Mouse (Mus musculus) neural tube, embryonic 12.5 days (tissue): ENCODE measurements around the gene Dnajb12. TPM values are rescaled to one million over a fixed set of nuclear protein-coding genes. Genes with fewer than 3 reads are reported as not detected.
"Not testable (repeated sequence)": the region's sequence is repeated elsewhere in the genome, so short reads cannot be mapped to it uniquely, and the experiment has no call there.

Source experiments
- ATAC-seq: fragments of 200-750 bp; cut with Nextera tagmentation; 2 replicates; pipeline ENCODE4 v1.8.0; 2017; ENCODE audit warnings: low read depth, mild to moderate bottlenecking, moderate TSS enrichment, moderate library complexity; ENCODE audit not compliant: low FRiP score
- H3K27ac ChIP-seq: fragments of 300-500 bp; sonication (generic); 2 replicates; pipeline ENCODE4 v1.5.1; 2016
- H3K27me3 ChIP-seq: fragments of 300-500 bp; sonication (generic); replicated peaks from 2 replicates; pipeline ENCODE4 v1.6.1; 2016; ENCODE audit warnings: mild to moderate bottlenecking
- H3K36me3 ChIP-seq: fragments of 300-500 bp; sonication (generic); 2 replicates; pipeline ENCODE4 v1.6.1; 2016; ENCODE audit warnings: mild to moderate bottlenecking
- H3K4me1 ChIP-seq: fragments of 300-500 bp; sonication (generic); 2 replicates; pipeline ENCODE4 v1.6.1; 2016
- H3K4me2 ChIP-seq: fragments of 300-500 bp; sonication (generic); replicated peaks from 2 replicates; pipeline ENCODE4 v1.6.1; 2016; ENCODE audit warnings: mild to moderate bottlenecking
- H3K4me3 ChIP-seq: fragments of 300-500 bp; sonication (generic); 2 replicates; pipeline ENCODE4 v1.5.1; 2016
- H3K9ac ChIP-seq: fragments of 300-500 bp; sonication (generic); 2 replicates; pipeline ENCODE4 v1.6.1; 2016; ENCODE audit warnings: mild to moderate bottlenecking
- H3K9me3 ChIP-seq: fragments of 300-500 bp; sonication (generic); 2 replicates; pipeline ENCODE4 v1.6.1; 2016; ENCODE audit warnings: mild to moderate bottlenecking
- WGBS: fragments of 180-500 bp; shearing (Covaris S2); methylation state at CpG from one replicate; pipeline ENCODE4 v1.1.7; 2016; 5-methylcytosine and 5-hydroxymethylcytosine counted together
- polyA plus RNA-seq: library from polyadenylated mRNA; unstranded; fragments of >200 nt; fragmentation: Nextera tagmentation; extraction: Ambion mirVana; gene quantifications from 2 replicates; pipeline ENCODE4 v1.2.1, GENCODE M21; 2016

Gene Dnajb12
- polyA plus RNA-seq, 1 experiment from 2014 or later: 23.6 TPM

- 0 out of 2 replicates have a peak, but pooled peaks cover 4% of the 10 kb centered on the region for H3K4me1 ChIP-seq
- WGBS: 89% methylated on average over 7 of the region's 7 CpGs
- ATAC-seq: no peak
- no peaks in the 10 kb centered on the region for H3K27me3 ChIP-seq
- no peak overlapping the region for H3K27ac ChIP-seq
- H3K4me2 ChIP-seq: no peak overlapping the region
- H3K36me3 ChIP-seq: no peaks in the 10 kb centered on the region
- no peak overlapping the region for H3K4me3 ChIP-seq
- no peak overlapping the region for H3K9ac ChIP-seq
- no peaks in the 10 kb centered on the region for H3K9me3 ChIP-seq
Observed at GRCm38 (mm10) chr10:59849371-59849770, 30.0 kb upstream of the Dnajb12 start.

GRCm38 (mm10) chr10:59857157-59857556 lies 22.2 kb upstream of the Dnajb12 start:
- Histone ChIP-seq H3K36me3 (no peaks in the 10 kb centered on the region), H3K27me3 (no peaks in the 10 kb centered on the region), H3K4me1 (no peaks in the 10 kb centered on the region), H3K9ac (no peak overlapping the region), H3K9me3 (no peaks in the 10 kb centered on the region), H3K4me3 (no peak overlapping the region), H3K4me2 (no peak overlapping the region), H3K27ac (no peak overlapping the region)
- 70% methylated on average over 5 of the region's 5 CpGs for WGBS
- ATAC-seq: no peak

DNA sequence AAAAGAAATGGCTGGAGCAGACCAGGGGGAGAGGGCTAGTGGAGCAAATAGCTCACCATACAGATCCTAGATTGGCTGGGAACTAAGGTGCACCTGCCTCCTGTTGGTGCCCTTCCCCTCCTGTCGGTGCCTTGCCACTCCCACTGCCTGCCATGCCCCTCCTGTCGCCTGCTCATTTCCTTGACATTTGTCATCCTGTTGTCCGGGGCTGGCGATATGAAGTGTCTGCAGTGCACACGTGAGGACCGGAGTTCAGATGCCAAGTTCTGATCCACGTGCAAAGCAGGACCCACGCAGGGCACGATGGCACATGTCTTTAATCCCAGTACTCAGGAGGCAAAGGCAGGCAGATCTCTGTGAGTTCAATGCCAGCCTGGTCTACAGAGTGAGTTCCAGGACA lies 18.7 kb upstream of the Dnajb12 start:
- H3K4me1 ChIP-seq: peaks cover 7% of the 10 kb centered on the region; the same call in 1 of the 2 replicates
- no peak overlapping the region for H3K27ac ChIP-seq
- no peak overlapping the region for H3K9ac ChIP-seq
- no peak for ATAC-seq
- H3K9me3 ChIP-seq: no peaks in the 10 kb centered on the region
- no peak overlapping the region for H3K4me2 ChIP-seq
- no peak overlapping the region for H3K4me3 ChIP-seq
- H3K36me3 ChIP-seq: no peaks in the 10 kb centered on the region
- WGBS: 81% methylated on average over 9 of the region's 9 CpGs
- no peaks in the 10 kb centered on the region for H3K27me3 ChIP-seq

DNA sequence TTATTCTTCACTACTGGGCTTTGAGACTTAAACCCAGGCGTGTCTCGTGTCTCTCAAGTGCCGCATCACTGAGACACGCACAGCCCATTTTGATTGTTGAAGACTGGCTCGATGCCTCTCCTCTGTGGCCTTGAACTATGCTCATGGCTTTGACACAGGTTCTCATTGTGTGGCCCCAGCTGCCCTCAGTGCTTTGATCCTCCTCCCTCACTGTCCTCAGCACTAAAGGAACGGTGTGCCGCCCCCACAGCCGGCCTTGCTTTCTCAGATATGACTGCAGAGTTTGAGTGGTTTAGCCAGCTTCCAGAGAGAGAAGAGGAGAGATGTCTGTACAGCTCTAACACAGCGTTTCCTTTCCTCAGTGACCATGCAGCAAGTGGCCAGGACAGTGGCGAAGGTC lies 18.2 kb upstream of the Dnajb12 start:
- WGBS: 85% methylated on average over 10 of the region's 10 CpGs
- Histone ChIP-seq H3K27ac (no peak overlapping the region), H3K27me3 (no peaks in the 10 kb centered on the region), H3K4me3 (no peak overlapping the region), H3K4me1 (peaks cover 7% of the 10 kb centered on the region; the same call in 1 of the 2 replicates), H3K9ac (no peak overlapping the region), H3K9me3 (no peaks in the 10 kb centered on the region), H3K36me3 (no peaks in the 10 kb centered on the region), H3K4me2 (no peak overlapping the region)
- ATAC-seq: no peak

DNA sequence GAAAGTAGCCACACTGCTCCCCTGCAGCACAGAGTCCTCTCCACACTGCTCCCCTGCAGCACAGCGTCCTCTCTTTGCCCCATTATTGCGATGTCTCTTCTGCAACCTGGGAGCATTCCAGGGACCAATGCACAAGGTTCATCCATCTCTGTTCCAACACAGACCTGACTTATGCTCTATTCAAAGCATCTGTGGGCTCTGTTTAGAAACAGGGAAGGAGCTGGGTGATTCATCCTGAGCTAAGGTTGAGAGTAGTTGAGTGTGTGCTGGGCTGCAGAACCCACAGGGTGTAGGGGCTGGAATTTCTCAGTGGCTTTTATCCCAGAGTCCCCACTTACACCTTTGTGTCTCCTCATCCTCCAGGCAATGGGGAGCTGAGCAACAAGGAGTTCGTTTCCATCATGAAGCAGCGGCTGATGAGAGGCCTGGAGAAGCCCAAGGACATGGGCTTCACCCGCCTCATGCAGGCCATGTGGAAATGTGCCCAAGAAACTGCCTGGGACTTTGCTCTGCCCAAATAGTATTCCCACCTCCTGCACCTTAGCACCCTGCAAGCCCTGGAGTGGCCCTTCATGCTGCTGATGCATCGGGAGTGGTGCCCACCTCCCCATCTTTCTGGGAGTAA lies 16.4 kb upstream of the Dnajb12 start:
- WGBS: 86% methylated on average over 6 of the region's 6 CpGs
- no peak for ATAC-seq
- H3K9me3 ChIP-seq: no peaks in the 10 kb centered on the region

GRCm38 (mm10) chr10:59863620-59864019 lies 15.7 kb upstream of the Dnajb12 start:
- no peak overlapping the region for H3K9ac ChIP-seq
- H3K4me3 ChIP-seq: no peak overlapping the region
- H3K27me3 ChIP-seq: no peaks in the 10 kb centered on the region
- peaks cover 7% of the 10 kb centered on the region; the same call in 1 of the 2 replicates for H3K4me1 ChIP-seq
- ATAC-seq: no peak
- H3K4me2 ChIP-seq: no peak overlapping the region
- 39% methylated on average over 4 of the region's 4 CpGs for WGBS
- H3K36me3 ChIP-seq: no peaks in the 10 kb centered on the region
- H3K27ac ChIP-seq: no peak overlapping the region
- H3K9me3 ChIP-seq: no peaks in the 10 kb centered on the region

More for the DNA sequence above, 16.4 kb upstream of the Dnajb12 start:
- peaks cover 7% of the 10 kb centered on the region; the same call in 1 of the 2 replicates for H3K4me1 ChIP-seq
- no peaks in the 10 kb centered on the region for H3K27me3 ChIP-seq
- no peak overlapping the region for H3K4me3 ChIP-seq
- no peak overlapping the region for H3K27ac ChIP-seq
- no peak overlapping the region for H3K9ac ChIP-seq
- H3K4me2 ChIP-seq: no peak overlapping the region
- no peaks in the 10 kb centered on the region for H3K36me3 ChIP-seq

- 66% methylated on average over 19 of the region's 19 CpGs for WGBS
- H3K4me3 ChIP-seq: no peak overlapping the region
- 0 out of 2 replicates have a peak, but pooled peaks have one; percentile 27 for ATAC-seq
- peaks cover 7% of the 10 kb centered on the region; the same call in 1 of the 2 replicates for H3K4me1 ChIP-seq
- H3K27ac ChIP-seq: no peak overlapping the region
- no peaks in the 10 kb centered on the region for H3K9me3 ChIP-seq
- H3K27me3 ChIP-seq: no peaks in the 10 kb centered on the region
- no peak overlapping the region for H3K4me2 ChIP-seq
- no peaks in the 10 kb centered on the region for H3K36me3 ChIP-seq
- H3K9ac ChIP-seq: no peak overlapping the region
Observed at GRCm38 (mm10) chr10:59864232-59864875, 15.0 kb upstream of the Dnajb12 start.

GRCm38 (mm10) chr10:59864884-59865726 lies 14.3 kb upstream of the Dnajb12 start:
- peaks cover 7% of the 10 kb centered on the region; the same call in 1 of the 2 replicates for H3K4me1 ChIP-seq
- ATAC-seq: peak; percentile 66
- no peak overlapping the region for H3K4me2 ChIP-seq
- WGBS: 36% methylated on average over 13 of the region's 13 CpGs
- H3K27me3 ChIP-seq: no peaks in the 10 kb centered on the region
- H3K9me3 ChIP-seq: no peaks in the 10 kb centered on the region
- no peak overlapping the region for H3K27ac ChIP-seq
- H3K4me3 ChIP-seq: no peak overlapping the region
- no peaks in the 10 kb centered on the region for H3K36me3 ChIP-seq
- no peak overlapping the region for H3K9ac ChIP-seq

DNA sequence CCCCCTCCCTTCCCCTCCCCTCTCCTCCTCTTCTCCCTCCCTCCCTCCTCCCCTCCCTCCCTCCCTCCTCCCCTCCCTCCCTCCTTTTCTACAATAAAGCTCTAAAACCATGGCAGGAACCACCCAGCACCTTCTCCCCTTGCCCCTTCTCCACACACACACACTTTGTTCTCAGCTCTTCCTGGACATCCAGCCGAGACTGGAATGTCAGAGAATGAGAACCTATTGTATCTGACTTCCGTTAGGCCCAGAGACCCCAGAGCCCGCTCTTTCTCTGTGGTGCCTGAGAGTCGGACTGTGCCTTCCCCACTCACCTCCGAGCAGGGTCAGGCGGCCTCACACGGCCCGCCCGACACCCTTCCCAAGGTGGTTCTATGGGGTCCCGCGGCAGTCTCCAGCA lies 11.1 kb upstream of the Dnajb12 start:
- no peaks in the 10 kb centered on the region for H3K36me3 ChIP-seq
- H3K27ac ChIP-seq: no peak overlapping the region
- no peak overlapping the region for H3K9ac ChIP-seq
- WGBS: 46% methylated on average over 11 of the region's 11 CpGs
- H3K4me1 ChIP-seq: peaks cover 6% of the 10 kb centered on the region; the same call in 1 of the 2 replicates
- no peak overlapping the region for H3K4me3 ChIP-seq
- H3K9me3 ChIP-seq: no peaks in the 10 kb centered on the region
- H3K27me3 ChIP-seq: no peaks in the 10 kb centered on the region
- ATAC-seq: no peak
- no peak overlapping the region for H3K4me2 ChIP-seq

GRCm38 (mm10) chr10:59870038-59870437 lies 9.3 kb upstream of the Dnajb12 start:
- ATAC-seq: no peak
- Histone ChIP-seq H3K4me3 (no peak overlapping the region), H3K27ac (no peak overlapping the region), H3K4me2 (no peak overlapping the region), H3K36me3 (no peaks in the 10 kb centered on the region), H3K4me1 (no peaks in the 10 kb centered on the region), H3K9ac (no peak overlapping the region), H3K27me3 (no peaks in the 10 kb centered on the region), H3K9me3 (no peaks in the 10 kb centered on the region)
- WGBS: 84% methylated on average over 6 of the region's 6 CpGs

DNA sequence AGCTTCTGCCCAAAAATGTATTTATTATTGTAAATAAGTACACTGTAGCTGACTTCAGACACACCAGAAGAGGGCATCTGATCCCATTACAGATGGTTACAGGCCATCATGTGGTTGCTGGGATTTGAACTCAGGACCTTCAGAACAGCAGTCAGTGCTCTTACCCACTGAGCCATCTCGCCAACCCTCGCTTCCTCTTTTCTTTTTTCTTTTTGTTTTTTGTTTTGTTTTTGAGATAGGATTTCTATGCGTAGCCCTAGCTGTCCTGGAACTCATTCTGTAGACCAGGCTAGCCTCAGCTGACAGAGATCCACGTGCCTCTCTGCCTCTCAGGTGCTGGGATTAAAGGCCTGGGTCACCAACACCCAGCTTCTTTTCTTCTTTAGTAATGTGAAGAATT lies 6.7 kb upstream of the Dnajb12 start:
- not testable (repeated sequence) for H3K27ac ChIP-seq, H3K9me3 ChIP-seq, H3K9ac ChIP-seq, H3K4me1 ChIP-seq, ATAC-seq, H3K4me2 ChIP-seq, H3K4me3 ChIP-seq, H3K27me3 ChIP-seq, H3K36me3 ChIP-seq
- 91% methylated on average over 4 of the region's 4 CpGs for WGBS

- H3K27me3 ChIP-seq: no peaks in the 10 kb centered on the region
- no peaks in the 10 kb centered on the region for H3K4me1 ChIP-seq
- H3K27ac ChIP-seq: no peak overlapping the region
- H3K9ac ChIP-seq: no peak overlapping the region
- WGBS: 93% methylated on average over 5 of the region's 5 CpGs
- H3K4me2 ChIP-seq: no peak overlapping the region
- ATAC-seq: no peak
- H3K36me3 ChIP-seq: no peaks in the 10 kb centered on the region
- H3K4me3 ChIP-seq: no peak overlapping the region
- H3K9me3 ChIP-seq: no peaks in the 10 kb centered on the region
Observed at GRCm38 (mm10) chr10:59873206-59873605, 6.2 kb upstream of the Dnajb12 start.
